Mouse (Mus musculus) activated CD4-positive, CD25-positive, alpha-beta regulatory T cell, adult 4 months (primary cell): ENCODE measurements at regions not wholly inside any gene's neighbourhood (a gene's known extent, or its start where the extent isn't known, plus 50 kb on each side); places are given as distances from the start of the nearest gene placed in this dataset.
A peak's percentile ranks its signal among the peaks of the same experiment; 100 is the strongest.

Experiments used
- ATAC-seq: one replicate; pipeline ENCODE4 v1.8.0; 2017

DNA sequence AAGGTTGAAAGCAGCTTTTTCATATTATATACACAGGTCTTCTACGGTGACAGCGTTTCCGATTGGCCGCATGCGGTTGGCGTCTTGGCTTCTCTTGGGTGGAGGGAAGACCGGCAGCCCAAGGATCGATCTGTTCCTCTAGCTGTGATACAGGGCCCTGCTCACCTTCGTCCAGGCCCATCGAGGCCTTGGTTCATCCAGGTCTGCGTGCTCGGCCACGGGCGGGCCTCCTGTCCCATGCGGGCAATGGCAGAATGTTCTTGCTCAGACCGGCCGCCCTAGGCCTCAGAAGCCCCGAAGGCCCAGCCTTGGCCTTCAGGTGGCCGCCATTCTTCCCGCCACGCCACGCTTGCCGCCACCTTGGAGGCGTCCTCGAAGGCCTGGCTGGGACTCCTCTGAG is 194.4 kb upstream of the Ppp6c start:
- ATAC-seq = no peak

DNA sequence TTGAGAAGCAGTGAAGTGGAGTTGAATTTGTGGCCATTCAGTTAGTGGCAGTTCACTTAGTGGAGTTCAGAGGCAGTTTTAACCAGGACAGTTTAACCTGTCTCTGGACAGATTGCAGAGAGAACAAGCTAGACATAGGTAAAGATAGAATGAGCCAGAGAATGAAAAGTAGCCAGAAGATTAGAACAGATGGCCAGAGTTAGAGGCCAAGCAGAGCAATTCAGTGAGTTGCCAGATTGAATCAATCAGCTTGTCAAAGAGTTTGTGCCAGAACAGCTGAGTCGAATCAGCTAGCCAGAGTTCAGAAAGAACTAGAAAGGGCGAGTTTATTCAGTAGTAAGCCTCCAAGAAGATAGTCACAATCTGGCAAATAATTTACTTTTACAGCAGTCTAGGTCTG is 174.1 kb upstream of the Ppp6c start:
- ATAC-seq = no peak

DNA sequence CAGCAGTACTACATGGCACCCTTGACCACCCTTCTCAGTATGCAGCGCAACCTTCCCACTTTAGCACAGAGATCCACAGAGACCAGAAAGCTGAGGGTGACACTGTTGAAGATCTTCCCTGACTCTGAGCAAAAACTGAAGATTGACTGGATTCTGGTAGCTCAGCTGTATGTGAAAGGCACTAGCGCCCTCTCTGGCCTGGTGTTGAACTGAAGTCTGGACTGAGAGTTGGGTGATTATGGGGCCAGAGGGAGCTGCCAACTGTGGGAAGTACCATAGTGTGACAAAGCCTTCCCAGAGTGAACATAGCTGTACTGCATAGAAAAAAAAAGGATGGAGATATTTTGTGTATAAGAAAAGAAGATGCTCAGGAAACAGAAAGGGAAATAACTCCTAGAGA is 173.3 kb upstream of the Ppp6c start:
- no peak for ATAC-seq

DNA sequence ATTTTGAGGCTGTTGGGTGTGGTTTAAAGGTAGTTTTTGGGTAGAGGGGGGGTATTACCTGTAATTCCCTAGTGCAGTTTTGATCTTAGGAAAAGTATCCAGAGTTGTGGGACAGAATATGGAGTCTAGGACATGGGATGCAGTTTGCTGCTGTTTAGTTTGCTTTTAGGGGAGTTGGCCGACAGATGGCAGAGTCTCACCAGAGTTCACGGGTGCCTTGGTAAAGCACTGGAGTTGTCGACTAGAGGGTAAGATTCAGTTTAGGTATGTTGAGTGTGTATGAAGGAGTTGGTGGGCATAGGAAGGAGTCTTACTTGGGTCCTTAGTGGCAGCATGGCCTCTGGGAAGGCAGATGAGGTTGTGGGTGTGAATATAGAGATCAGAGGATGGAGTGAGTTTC is 168.4 kb upstream of the Ppp6c start:
- no peak for ATAC-seq

DNA sequence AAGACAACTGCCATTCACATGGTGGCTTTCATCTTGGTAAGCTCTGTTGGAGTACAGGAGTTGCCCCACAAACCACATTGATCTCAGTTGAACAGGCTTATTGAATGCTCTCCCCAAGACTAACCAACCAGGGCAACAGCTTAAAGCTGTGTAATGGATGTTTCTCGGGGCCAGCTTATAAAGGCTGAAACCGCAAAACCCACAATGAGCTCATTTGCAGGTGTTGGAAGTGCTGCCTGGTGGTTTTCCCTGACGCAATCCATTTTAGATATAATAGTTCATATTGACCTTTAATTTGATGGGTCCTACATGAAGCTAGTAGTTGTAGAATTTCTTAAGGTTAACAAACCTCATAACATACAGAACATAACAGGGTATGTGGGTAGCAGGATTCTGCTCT is 151.0 kb upstream of the Ppp6c start:
- ATAC-seq = no peak

DNA sequence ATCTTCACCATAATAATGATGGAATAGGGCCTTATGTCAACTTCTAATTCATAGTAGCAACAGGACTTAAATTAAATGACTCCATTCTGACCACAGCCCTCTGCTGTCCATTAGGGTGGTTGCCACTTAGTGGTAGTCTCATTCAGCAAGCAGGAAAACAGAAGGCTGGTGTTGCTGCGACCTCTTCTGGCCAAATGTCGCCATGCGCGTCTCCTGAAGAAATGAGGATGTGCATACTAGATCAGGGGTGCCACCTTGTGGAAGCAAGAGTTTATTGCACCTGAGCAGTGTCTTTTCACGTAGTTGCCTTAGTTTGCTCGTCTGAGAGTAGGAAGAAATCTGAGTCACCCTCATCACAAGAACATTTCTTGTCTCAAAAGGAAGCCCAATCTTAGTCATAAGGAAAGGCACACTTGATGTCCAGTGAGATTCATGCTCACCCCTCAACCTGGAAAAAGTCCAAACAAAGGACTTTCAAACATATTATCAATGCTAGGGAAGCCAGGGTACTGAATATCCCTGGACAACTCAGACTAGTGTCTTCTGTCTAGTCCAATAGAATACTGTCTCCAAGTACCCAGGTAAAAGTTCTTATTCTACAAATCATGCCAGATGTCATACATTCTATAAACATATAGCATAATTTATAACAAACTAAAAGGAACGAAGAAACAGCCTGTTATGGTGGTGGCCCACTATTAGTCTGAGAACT is 147.0 kb upstream of the Ppp6c start:
- peak; percentile 97 for ATAC-seq

DNA sequence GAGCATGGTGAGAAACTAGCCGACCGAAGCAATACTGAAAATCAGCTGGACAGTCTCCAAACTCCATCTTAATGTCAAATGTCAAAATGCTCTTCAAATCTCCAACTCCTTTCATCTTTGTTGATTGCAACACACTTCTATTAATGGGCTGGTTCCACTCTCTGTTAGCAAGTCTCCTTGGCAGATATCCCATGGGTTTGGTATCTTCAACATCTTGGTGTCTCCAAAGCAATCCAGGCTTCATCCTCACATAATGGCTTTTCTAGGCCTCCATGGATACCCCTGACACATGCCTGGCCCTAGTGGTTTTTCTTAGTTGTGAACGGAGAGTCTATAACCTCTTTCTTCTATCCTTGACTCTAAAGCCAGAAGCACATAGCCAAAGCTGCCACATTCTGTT is 118.0 kb upstream of the Ppp6c start:
- no peak for ATAC-seq

DNA sequence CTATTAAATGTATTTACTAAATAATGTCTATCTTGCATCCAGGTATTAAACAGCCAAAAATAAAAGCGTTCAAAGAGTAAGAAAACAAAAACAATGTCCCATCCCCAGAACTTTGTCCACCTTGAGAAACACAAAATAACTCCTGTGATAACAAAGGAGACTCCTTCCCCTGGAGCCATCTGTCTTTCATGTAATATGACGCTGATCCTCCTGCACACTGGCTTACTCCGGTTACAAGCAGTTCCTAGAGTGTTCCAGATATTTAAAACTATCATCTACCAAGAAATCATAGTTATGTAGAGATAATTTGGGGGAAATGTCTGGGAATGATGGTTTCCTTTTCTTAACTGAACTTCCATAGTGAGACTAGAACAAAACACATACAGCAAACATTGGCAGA is 114.2 kb upstream of the Ppp6c start:
- no peak for ATAC-seq

DNA sequence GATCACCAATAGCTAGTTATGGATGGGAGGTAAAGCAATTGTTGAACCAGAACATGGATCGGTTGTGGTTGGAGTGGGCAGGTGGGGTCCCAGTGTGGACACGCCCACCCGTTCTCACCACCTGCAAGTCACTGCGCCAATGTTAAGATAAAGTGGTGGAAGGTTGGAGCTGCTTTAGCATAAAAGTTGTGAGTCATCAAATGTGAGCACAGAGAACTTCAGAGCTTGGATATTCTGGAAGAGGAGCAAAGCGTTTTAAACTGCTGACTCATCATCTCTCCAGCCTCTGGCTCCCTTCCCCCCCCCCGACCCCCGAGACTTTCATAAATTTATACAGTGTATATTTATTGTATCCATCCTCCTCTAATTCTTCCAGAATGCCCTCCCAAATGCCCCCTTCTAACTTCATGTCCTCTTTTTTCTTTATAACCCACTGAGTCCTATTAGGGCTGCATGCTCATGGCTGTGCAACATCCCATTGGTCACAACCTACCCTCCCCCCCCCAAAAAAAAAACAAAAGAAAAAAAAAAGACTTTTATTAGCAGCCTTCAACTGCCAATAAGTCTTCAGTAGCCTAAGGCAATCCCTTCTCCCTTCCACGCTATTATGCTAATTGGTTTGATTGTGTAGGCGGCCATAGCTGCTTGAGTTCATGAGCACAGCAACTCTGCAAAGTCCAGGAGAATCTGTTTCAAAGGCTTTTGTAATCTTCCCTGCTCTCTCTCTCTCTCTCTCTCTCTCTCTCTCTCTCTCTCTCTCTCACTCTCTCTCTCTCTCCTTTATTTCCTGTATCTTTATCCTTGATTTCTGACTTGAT is 112.8 kb upstream of the Ppp6c start:
- no peak for ATAC-seq

DNA sequence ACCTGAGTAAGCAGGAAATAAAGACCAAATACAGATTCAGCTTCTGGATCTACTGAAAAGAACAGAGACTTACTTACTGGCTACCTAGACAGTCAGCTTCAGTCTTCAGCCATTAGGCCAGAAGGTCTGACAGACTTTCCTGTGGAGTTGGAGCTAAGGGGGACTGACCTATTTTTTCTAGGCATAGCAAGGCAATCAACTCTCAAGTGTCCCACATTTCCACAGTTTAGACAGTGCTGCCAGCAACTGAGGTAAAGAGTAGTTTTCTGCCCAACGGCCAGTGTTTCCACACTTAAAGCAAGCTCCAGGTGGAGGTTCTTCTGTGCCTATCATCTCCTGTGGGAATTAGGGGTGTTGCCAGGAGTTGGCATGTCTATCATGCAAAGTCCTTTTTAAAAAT is 111.3 kb upstream of the Ppp6c start:
- ATAC-seq = no peak

DNA sequence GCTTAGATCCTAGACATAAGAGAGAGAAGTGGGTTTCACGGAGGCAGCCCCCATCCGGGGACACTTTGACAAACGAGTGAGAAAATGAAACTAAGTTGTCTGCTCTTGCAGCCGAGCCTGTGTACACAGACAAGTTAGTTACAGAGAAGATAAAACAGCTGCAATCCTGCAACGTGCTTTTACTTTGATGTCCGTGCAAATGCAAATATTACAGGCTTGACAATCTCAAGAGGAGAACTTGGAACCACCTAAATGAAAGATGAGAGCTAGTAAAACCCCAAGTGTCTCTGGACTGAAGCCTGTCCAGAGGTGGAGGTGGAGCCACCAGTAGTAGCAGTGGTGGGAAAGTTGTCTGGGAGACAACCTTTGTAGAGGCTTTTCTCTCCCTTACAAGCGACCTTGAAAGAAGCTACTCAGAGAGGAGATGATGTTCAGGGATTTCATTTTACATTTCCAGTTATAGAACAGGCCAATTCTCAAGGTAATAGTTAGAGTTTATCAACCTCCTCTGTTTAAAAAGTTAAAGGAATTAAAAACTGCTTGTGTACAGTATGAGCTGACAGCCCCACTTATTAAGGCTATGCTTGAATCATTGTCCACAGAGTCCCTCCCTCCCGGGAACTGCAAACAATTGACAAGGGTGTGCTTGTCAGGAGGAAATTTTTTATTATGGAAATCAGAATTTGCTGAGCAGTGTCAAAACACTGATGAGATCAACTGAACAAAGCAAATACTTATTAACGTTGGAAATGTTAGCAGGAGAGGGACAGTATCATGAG is 99.7 kb upstream of the Ppp6c start:
- peak; percentile 81 for ATAC-seq

DNA sequence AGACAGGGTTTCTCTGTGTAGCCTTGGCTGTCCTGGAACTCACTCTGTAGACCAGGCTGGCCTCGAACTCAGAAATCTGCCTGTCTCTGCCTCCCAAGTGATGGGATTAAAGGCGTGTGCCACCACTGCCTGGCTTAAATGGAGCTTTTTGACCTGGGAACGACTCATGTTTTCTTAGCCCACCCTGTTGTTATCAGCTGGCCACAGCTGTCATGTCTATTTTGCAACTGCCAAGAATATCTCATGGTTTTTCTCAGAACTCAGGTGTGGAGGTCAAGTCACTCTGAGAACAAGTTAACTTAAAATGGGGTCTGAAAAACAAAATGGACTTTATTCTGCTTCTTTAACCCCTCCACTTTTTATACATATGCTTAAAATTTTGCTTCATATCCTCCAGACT is 98.9 kb upstream of the Ppp6c start:
- peak; percentile 7 for ATAC-seq

DNA sequence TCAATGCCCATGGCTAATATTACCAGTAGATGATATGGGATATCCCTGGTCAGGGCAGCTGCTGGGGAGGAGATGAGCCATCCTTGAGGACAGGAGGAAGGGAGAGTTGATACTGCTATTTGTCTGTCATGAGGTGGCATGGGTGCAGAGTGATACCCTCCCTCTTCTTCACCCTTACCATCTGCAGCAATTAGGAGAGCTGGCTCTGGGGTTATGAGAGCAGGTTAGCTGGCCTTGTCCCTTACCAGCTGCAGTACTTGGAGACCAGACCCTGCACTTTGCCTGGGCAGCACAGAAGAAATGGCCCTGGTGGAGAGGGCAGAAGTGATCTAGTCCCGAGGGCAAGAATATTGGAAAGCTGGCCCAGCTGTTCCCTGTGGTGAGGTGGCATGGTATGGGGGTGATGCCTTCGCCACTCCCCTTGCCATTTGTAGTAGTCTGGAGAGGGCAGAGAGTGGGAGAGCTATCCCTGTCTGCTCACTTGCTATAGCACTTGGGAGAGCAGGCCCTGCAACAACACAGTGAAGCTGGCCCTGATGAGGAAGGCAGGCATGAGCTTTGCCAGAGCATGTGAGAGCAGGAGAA is 73.6 kb upstream of the Ppp6c start:
- ATAC-seq = no peak

DNA sequence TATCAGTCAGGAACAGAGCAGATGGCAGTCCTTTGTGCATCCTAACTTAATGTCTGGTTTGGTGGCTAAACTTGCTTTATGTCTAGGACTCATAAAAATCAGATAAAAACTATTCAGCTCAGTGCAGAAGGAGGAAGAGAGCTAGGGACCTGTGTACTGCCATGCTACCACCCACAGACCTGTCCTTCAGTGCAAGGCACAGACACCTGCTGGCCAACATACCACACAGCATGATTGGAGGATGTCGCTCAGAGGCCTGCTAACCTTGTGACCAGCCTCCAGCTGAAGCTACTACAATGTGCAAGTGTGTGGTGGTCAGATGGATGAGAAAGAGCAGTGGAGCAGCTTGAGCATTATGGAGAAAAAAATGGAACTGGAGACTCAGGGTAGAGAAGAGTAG is 73.0 kb upstream of the Ppp6c start:
- ATAC-seq = no peak

DNA sequence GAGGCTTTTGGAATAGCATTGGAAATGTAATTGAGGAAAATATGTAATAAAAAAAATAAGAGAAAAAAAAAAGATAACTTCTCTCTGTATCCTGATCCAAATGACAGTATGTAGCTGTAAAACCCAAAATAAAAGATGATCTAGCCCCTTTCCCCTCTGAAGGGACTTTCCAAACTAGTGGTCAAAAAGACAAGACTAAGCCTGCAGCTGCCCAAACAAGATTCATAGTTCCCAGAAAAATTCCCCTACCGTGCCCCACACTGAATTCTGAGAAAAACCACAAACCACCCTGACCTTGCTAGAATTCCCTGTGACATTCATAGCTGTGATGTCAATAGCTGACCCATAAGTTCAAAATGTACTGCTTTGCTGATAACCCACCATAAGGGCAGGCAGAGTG is 69.2 kb upstream of the Ppp6c start:
- no peak for ATAC-seq

DNA sequence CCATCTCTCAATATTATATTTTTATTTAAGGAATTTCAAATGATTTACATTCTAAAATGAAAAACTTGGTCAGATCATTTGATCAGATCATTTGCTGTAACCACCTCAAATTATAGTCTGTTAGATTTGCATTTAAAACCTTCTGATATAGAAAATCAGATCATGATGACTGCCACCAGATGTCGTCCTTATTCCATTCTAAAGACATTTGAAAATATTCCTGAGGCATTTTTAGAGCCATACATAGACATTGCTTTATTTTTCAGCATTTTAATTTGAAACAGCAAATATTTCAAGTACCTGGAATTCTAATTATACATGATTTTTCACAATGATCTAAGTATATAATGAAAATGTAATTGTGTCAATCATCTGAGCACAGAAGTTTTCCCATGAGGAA is 52.0 kb upstream of the Ppp6c start:
- ATAC-seq = no peak
